Mouse (Mus musculus) cerebellum, adult 2 months (tissue): Measurements from ENCODE around the gene Lrrfip2.

ENCODE experiments used
- CTCF ChIP-seq: fragments of 200-500 bp; IDR thresholded peaks from 2 replicates; pipeline ENCODE4 v1.5.1; 2011; ENCODE audit warnings: low read depth, mild to moderate bottlenecking, control low read depth, low read length, moderate library complexity, borderline replicate concordance; ENCODE audit not compliant: insufficient read depth
- POLR2A ChIP-seq: fragments of 200-500 bp; IDR thresholded peaks from 2 replicates; pipeline ENCODE4 v1.6.1; 2011; ENCODE audit warnings: low read length, control low read depth, borderline replicate concordance; ENCODE audit not compliant: insufficient read depth

GRCm38 (mm10) chr9:111247682-111248246 is 130.4 kb downstream of the Lrrfip2 start:
- TF ChIP-seq CTCF (no peak), POLR2A (no peak)
